Mouse (Mus musculus) MEL (cell line): Measurements from ENCODE around the gene Srgap2. TPM values are rescaled to one million over a fixed set of nuclear protein-coding genes. Genes with fewer than 3 reads are reported as not detected.

Experiments used
- DNase-seq: peaks from one replicate; pipeline ENCODE4 v3.0.0; 2011; ENCODE audit warnings: low read depth, low spot score
- H3K27ac ChIP-seq: 2 replicates; pipeline ENCODE4 v1.5.1; 2012; ENCODE audit warnings: low read depth, mild to moderate bottlenecking, control low read depth, low read length, moderate library complexity; ENCODE audit not compliant: control insufficient read depth
- H3K27me3 ChIP-seq, 2 experiments: fragments of 150-350 bp in 1 of 2; sonication (generic) in 1 of 2; 2 replicates each; pipeline ENCODE4 v1.6.1; 2012; ENCODE audit warnings: low read length in 2 of 2, mild to moderate bottlenecking in 2 of 2, improper control_type of control experiment in 1 of 2, moderate library complexity in 1 of 2; ENCODE audit not compliant: insufficient read depth in 2 of 2, control insufficient read depth in 1 of 2
- H3K36me3 ChIP-seq, 2 experiments: 2 replicates each; pipeline ENCODE4 v1.6.1; 2012 to 2014; ENCODE audit warnings: low read length in 2 of 2, improper control_type of control experiment in 1 of 2, inconsistent platforms in 1 of 2, mild to moderate bottlenecking in 1 of 2; ENCODE audit not compliant: insufficient read depth in 2 of 2, control insufficient read depth in 1 of 2
- H3K4me1 ChIP-seq, 2 experiments: fragments of 150-350 bp in 1 of 2; sonication (generic) in 1 of 2; 2 replicates each; pipeline ENCODE4 v1.6.1; 2012; ENCODE audit warnings: low read length in 2 of 2, improper control_type of control experiment in 1 of 2, mild to moderate bottlenecking in 1 of 2; ENCODE audit not compliant: insufficient read depth in 2 of 2, control insufficient read depth in 1 of 2
- H3K4me3 ChIP-seq, 2 experiments: fragments of 150-350 bp in 1 of 2; sonication (generic) in 1 of 2; 2 replicates each; pipeline ENCODE4 v1.5.1; 2012; ENCODE audit warnings: low read depth in 2 of 2, low read length in 2 of 2, mild to moderate bottlenecking in 2 of 2, moderate library complexity in 2 of 2, control low read depth in 1 of 2, improper control_type of control experiment in 1 of 2; ENCODE audit not compliant: control insufficient read depth in 1 of 2, insufficient read depth in 1 of 2
- H3K79me2 ChIP-seq: 2 replicates; pipeline ENCODE4 v1.6.1; 2012; ENCODE audit warnings: mild to moderate bottlenecking, low read length, moderate library complexity; ENCODE audit not compliant: control insufficient read depth, poor library complexity, insufficient read depth
- H3K9ac ChIP-seq: 2 replicates; pipeline ENCODE4 v1.6.1; 2012; ENCODE audit warnings: low read depth, mild to moderate bottlenecking, control low read depth, low read length, moderate library complexity; ENCODE audit not compliant: control insufficient read depth, poor library complexity, severe bottlenecking
- H3K9me3 ChIP-seq: fragments of 150-350 bp; sonication (generic); replicated peaks from 2 replicates; pipeline ENCODE4 v1.6.1; 2012; ENCODE audit warnings: mild to moderate bottlenecking, low read length, improper control_type of control experiment, moderate library complexity; ENCODE audit not compliant: insufficient read depth
- CHD1 ChIP-seq: IDR thresholded peaks from 2 replicates; pipeline ENCODE4 v1.6.1; 2012; ENCODE audit warnings: low read depth, mild to moderate bottlenecking, inconsistent platforms, low read length, improper control_type of control experiment
- CTCF ChIP-seq, 3 experiments: IDR thresholded peaks in 2 of 3; conservative IDR thresholded peaks in 1 of 3; 2 replicates each; pipeline ENCODE4 v1.5.1; 2011 to 2012; ENCODE audit warnings: low read length in 3 of 3, low read depth in 2 of 3, mild to moderate bottlenecking in 2 of 3, improper control_type of control experiment in 1 of 3, inconsistent platforms in 1 of 3, mixed read lengths in 1 of 3, moderate library complexity in 1 of 3; ENCODE audit not compliant: control insufficient read depth in 1 of 3, insufficient read depth in 1 of 3, poor library complexity in 1 of 3, severe bottlenecking in 1 of 3
- ELF1 ChIP-seq: IDR thresholded peaks from 2 replicates; pipeline ENCODE4 v1.6.1; 2014; ENCODE audit warnings: low read depth, mild to moderate bottlenecking, inconsistent platforms, low read length, improper control_type of control experiment, moderate library complexity
- MYB ChIP-seq: IDR thresholded peaks from 2 replicates; pipeline ENCODE4 v1.6.1; 2011; ENCODE audit warnings: mild to moderate bottlenecking, low read depth, low read length, improper control_type of control experiment
- MYC ChIP-seq: IDR thresholded peaks from 2 replicates; pipeline ENCODE4 v1.6.1; 2011; ENCODE audit warnings: low read depth, mild to moderate bottlenecking, low read length, improper control_type of control experiment, moderate library complexity
- NELFE ChIP-seq: IDR thresholded peaks from 2 replicates; pipeline ENCODE4 v1.6.1; 2011; ENCODE audit warnings: low read depth, low read length, improper control_type of control experiment
- NRF1 ChIP-seq: IDR thresholded peaks from 2 replicates; pipeline ENCODE4 v1.6.1; 2014; ENCODE audit warnings: low read depth, mild to moderate bottlenecking, inconsistent platforms, low read length, improper control_type of control experiment, moderate library complexity; ENCODE audit not compliant: poor library complexity, insufficient read depth, severe bottlenecking
- POLR2A ChIP-seq, 2 experiments: IDR thresholded peaks; 2 replicates each; pipeline ENCODE4 v1.6.1; 2011 to 2012; ENCODE audit warnings: low read length in 2 of 2, mild to moderate bottlenecking in 2 of 2, control low read depth in 1 of 2, improper control_type of control experiment in 1 of 2, low read depth in 1 of 2, moderate library complexity in 1 of 2; ENCODE audit not compliant: control insufficient read depth in 1 of 2, insufficient read depth in 1 of 2, poor library complexity in 1 of 2
- RAD21 ChIP-seq: IDR thresholded peaks from 2 replicates; pipeline ENCODE4 v1.6.1; 2011; ENCODE audit warnings: mild to moderate bottlenecking, low read depth, low read length, improper control_type of control experiment
- RCOR1 ChIP-seq: IDR thresholded peaks from 2 replicates; pipeline ENCODE4 v1.6.1; 2012; ENCODE audit warnings: low read depth, mild to moderate bottlenecking, inconsistent platforms, low read length, improper control_type of control experiment
- SIN3A ChIP-seq: IDR thresholded peaks from 2 replicates; pipeline ENCODE4 v1.6.1; 2012; ENCODE audit warnings: low read length, improper control_type of control experiment, inconsistent platforms
- SMC3 ChIP-seq: IDR thresholded peaks from 2 replicates; pipeline ENCODE4 v1.6.1; 2011; ENCODE audit warnings: low read depth, low read length, improper control_type of control experiment
- TCF12 ChIP-seq: IDR thresholded peaks from 2 replicates; pipeline ENCODE4 v1.6.1; 2014; ENCODE audit warnings: low read depth, mild to moderate bottlenecking, inconsistent platforms, low read length, improper control_type of control experiment, moderate library complexity
- ZC3H11A ChIP-seq: IDR thresholded peaks from 2 replicates; pipeline ENCODE4 v1.6.1; 2012; ENCODE audit warnings: low read depth, mild to moderate bottlenecking, inconsistent platforms, low read length, improper control_type of control experiment
- polyA plus RNA-seq, 2 experiments: library from polyadenylated mRNA; stranded (reverse) in 1 of 2; unstranded in 1 of 2; fragments of >175 nt in 1 of 2; fragments of >200 nt in 1 of 2; gene quantifications; 2 replicates each; pipeline versions ENCODE4 v1.2.1 to v1.2.4; 2012; ENCODE audit warnings: low replicate concordance in 2 of 2, low read depth in 1 of 2; ENCODE audit not compliant: insufficient read length in 2 of 2, insufficient read depth in 1 of 2, missing spikeins in 1 of 2
- total RNA-seq: library from RNA; depleted of rRNA; stranded (reverse); fragments of 300-350 nt; gene quantifications from 2 replicates; pipeline ENCODE4 v1.2.3, GENCODE M21; 2012

The Srgap2 gene
- total and polyA plus RNA-seq, 3 experiments: 9.0 to 25.3 TPM; not detected in 1

GRCm38 (mm10) chr1:131286803-131287202 is 240.3 kb downstream of the Srgap2 start:
- no peak for DNase-seq
- H3K79me2 ChIP-seq: no peaks in the 10 kb centered on the region
- TF ChIP-seq NRF1 (no peak), POLR2A (IDR thresholded peaks at IDR 0.05; ENCODE audit: control insufficient read depth in 1 of 2, insufficient read depth in 1 of 2, low read depth in 1 of 2, low read length in 2 of 2, poor library complexity in 1 of 2) (no peak), ELF1 (no peak), TCF12 (no peak), ZC3H11A (no peak), CHD1 (no peak), MYB (no peak), NELFE (no peak), RCOR1 (no peak), MYC (no peak), SIN3A (no peak)
- H3K27ac ChIP-seq: no peak overlapping the region
- H3K9me3 ChIP-seq: no peaks in the 10 kb centered on the region
- no peaks in the 10 kb centered on the region for H3K27me3 ChIP-seq
- no peaks in the 10 kb centered on the region for H3K4me1 ChIP-seq
- H3K36me3 ChIP-seq: peaks cover 0 to 1% of the 10 kb centered on the region in 2 experiments; a peak in 1 of 4 replicates
- no peak overlapping the region for H3K4me3 ChIP-seq
- H3K9ac ChIP-seq: no peak overlapping the region

- Histone ChIP-seq H3K4me1 (peaks cover 0 to 8% of the 10 kb centered on the region in 2 experiments; a peak in 2 of 4 replicates), H3K79me2 (no peaks in the 10 kb centered on the region), H3K27ac (no peak overlapping the region), H3K9ac (no peak overlapping the region), H3K27me3 (no peaks in the 10 kb centered on the region), H3K9me3 (no peaks in the 10 kb centered on the region), H3K36me3 (peaks cover under 1 to 6% of the 10 kb centered on the region in 2 experiments; a peak in 3 of 4 replicates), H3K4me3 (no peak overlapping the region)
- DNase-seq: no peak
- no peak for TF ChIP-seq RAD21
These were observed 242.5 kb downstream of the Srgap2 start for GRCm38 (mm10) chr1:131284616-131285015.

- H3K36me3 ChIP-seq: peaks cover 0 to 6% of the 10 kb centered on the region in 2 experiments; a peak in 2 of 4 replicates
- TF ChIP-seq CTCF (IDR thresholded peaks at IDR 0.05 in 2 of 3, conservative IDR thresholded peaks at IDR 0.05 in 1 of 3; ENCODE audit: control insufficient read depth in 1 of 3, insufficient read depth in 1 of 3, low read depth in 2 of 3, low read length in 3 of 3, poor library complexity in 1 of 3, severe bottlenecking in 1 of 3) (peak in 1 of 3 experiments; percentile 2; a peak in 1 of 6 replicates), SMC3 (peak; percentile 20; the same call in 1 of the 2 replicates), RAD21 (peak; percentile 7; the same call in 1 of the 2 replicates), POLR2A (IDR thresholded peaks at IDR 0.05; ENCODE audit: control insufficient read depth in 1 of 2, insufficient read depth in 1 of 2, low read depth in 1 of 2, low read length in 2 of 2, poor library complexity in 1 of 2) (no peak)
- TF ChIP-seq, all 39 proteins: peak for 3
- no peaks in the 10 kb centered on the region for H3K9me3 ChIP-seq
- peaks cover 0 to 9% of the 10 kb centered on the region in 2 experiments; a peak in 2 of 4 replicates for H3K4me1 ChIP-seq
- H3K27ac ChIP-seq: no peak overlapping the region
- no peak overlapping the region for H3K9ac ChIP-seq
- DNase-seq: no peak
- H3K79me2 ChIP-seq: no peaks in the 10 kb centered on the region
- H3K27me3 ChIP-seq: no peaks in the 10 kb centered on the region
- no peak overlapping the region for H3K4me3 ChIP-seq
These were observed 243.0 kb downstream of the Srgap2 start for GRCm38 (mm10) chr1:131284167-131284566.
